Mouse (Mus musculus) neural tube, embryonic 13.5 days (tissue): Measurements from ENCODE around the gene Ric8a. TPM values are rescaled to one million over a fixed set of nuclear protein-coding genes. Genes with fewer than 3 reads are reported as not detected.

Experiments used
- polyA plus RNA-seq: library from polyadenylated mRNA; unstranded; fragments of >200 nt; fragmentation: Nextera tagmentation; extraction: Ambion mirVana; gene quantifications from 2 replicates; pipeline ENCODE4 v1.2.1, GENCODE M21; 2015

Gene Ric8a
- polyA plus RNA-seq, 1 experiment from 2014 or later: 99.1 TPM

Other genes starting within 250 kb of the Ric8a start
- gene Olfr61, start 228.0 kb upstream of the Ric8a start, polyA plus RNA-seq: not detected in 2 replicates
- not detected in 2 replicates for gene Olfr53, start 210.5 kb upstream of the Ric8a start, polyA plus RNA-seq
- gene Olfr539, start 197.0 kb upstream of the Ric8a start, polyA plus RNA-seq: 0.07 TPM in 1 of 2 replicates, not detected in the other
- not detected in 2 replicates for gene Olfr45, start 175.0 kb upstream of the Ric8a start, polyA plus RNA-seq
- gene Olfr541, start 159.7 kb upstream of the Ric8a start, polyA plus RNA-seq: not detected in 2 replicates
- not detected in 2 replicates for gene Cyp2e1, start 93.2 kb upstream of the Ric8a start, polyA plus RNA-seq
- 0.13 and 0.41 TPM in 2 replicates for gene Syce1, start 69.1 kb upstream of the Ric8a start, polyA plus RNA-seq
- 21.5 and 24.8 TPM in 2 replicates for gene Zfp941, start 34.8 kb upstream of the Ric8a start, polyA plus RNA-seq
- gene Urah, start 21.9 kb upstream of the Ric8a start, polyA plus RNA-seq: not detected in 2 replicates
- not detected in 2 replicates for gene Scgb1c1, start 11.4 kb upstream of the Ric8a start, polyA plus RNA-seq
- not detected in 2 replicates for gene Odf3, start 9.2 kb upstream of the Ric8a start, polyA plus RNA-seq
- 1.4 TPM in 1 of 2 replicates, not detected in the other for gene Gm45785, start 626 bp upstream of the Ric8a start, polyA plus RNA-seq
- gene Bet1l, start 620 bp downstream of the Ric8a start, polyA plus RNA-seq: 42.4 and 48.1 TPM in 2 replicates
- gene Psmd13, start 25.0 kb downstream of the Ric8a start, polyA plus RNA-seq: 258 and 283 TPM in 2 replicates
- 42.3 and 46.8 TPM in 2 replicates for gene Sirt3, start 25.4 kb downstream of the Ric8a start, polyA plus RNA-seq
- gene Cox8b, start 43.5 kb downstream of the Ric8a start, polyA plus RNA-seq: 0.91 TPM in 1 of 2 replicates, not detected in the other
- 0.10 and 0.18 TPM in 2 replicates for gene Nlrp6, start 63.9 kb downstream of the Ric8a start, polyA plus RNA-seq
- 7.6 and 8.2 TPM in 2 replicates for gene Pgghg, start 84.4 kb downstream of the Ric8a start, polyA plus RNA-seq
- 1.4 and 2.1 TPM in 2 replicates for gene Ifitm5, start 93.3 kb downstream of the Ric8a start, polyA plus RNA-seq
- gene Gm45717, start 99.0 kb downstream of the Ric8a start, polyA plus RNA-seq: not detected in 2 replicates
- 271 and 311 TPM in 2 replicates for gene Ifitm2, start 99.0 kb downstream of the Ric8a start, polyA plus RNA-seq
- 20.3 and 26.7 TPM in 2 replicates for gene Ifitm1, start 110.3 kb downstream of the Ric8a start, polyA plus RNA-seq
- 35.9 and 40.0 TPM in 2 replicates for gene Ifitm3, start 153.8 kb downstream of the Ric8a start, polyA plus RNA-seq
- gene Ifitm6, start 161.0 kb downstream of the Ric8a start, polyA plus RNA-seq: 0.63 and 0.81 TPM in 2 replicates
- gene Gm17387, start 172.2 kb downstream of the Ric8a start, polyA plus RNA-seq: not detected in 2 replicates
- gene B4galnt4, start 204.1 kb downstream of the Ric8a start, polyA plus RNA-seq: 39.2 and 41.0 TPM in 2 replicates
- gene Pkp3, start 221.3 kb downstream of the Ric8a start, polyA plus RNA-seq: 0.38 and 1.2 TPM in 2 replicates
- 1.5 and 3.5 TPM in 2 replicates for gene Sigirr, start 243.6 kb downstream of the Ric8a start, polyA plus RNA-seq